Mouse (Mus musculus): ENCODE results near the gene Klhl29.

DNA sequence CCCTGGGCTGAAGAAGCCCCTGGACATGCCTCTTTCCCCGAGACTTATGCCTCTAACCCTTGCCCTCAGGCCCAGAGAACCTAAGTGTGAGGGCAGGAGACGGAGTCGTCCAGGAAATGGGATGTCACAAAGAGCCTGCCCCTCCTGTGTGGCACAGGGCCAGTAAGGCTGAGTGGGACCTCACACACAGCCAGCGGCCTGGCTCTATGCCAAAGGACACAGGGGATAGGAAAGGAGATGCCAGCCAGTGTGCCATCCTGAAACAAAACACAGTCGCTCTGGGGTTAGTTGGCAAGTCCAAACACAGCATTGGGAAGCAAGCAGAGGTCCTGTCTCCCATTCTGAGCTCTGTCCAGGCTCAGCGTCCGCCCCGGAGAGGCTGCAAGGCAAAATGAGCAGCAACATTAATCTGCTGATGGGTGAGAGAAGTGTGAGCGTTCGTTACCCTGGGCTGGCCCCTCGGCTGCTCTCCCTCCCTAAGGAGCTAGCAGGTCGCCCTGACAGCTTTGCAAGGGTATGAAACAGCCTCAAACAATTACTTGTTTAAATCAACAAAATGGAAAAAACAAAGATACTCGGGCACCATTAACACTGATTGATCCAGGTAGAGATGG, 274.0 kb downstream of the Klhl29 start:
- TF ChIP-seq CTCF (IDR thresholded peaks at IDR 0.05; ENCODE audit: low read depth, low read length) (no peak), POLR2A (IDR thresholded peaks at IDR 0.05; ENCODE audit: borderline replicate concordance, low read depth, low read length) (no peak)
